Mouse (Mus musculus): ENCODE measurements at regions not wholly inside any gene's neighbourhood (a gene's known extent, or its start where the extent isn't known, plus 50 kb on each side); places are given as distances from the start of the nearest gene placed in this dataset.
A peak's percentile ranks its signal among the peaks of the same experiment; 100 is the strongest.

DNA sequence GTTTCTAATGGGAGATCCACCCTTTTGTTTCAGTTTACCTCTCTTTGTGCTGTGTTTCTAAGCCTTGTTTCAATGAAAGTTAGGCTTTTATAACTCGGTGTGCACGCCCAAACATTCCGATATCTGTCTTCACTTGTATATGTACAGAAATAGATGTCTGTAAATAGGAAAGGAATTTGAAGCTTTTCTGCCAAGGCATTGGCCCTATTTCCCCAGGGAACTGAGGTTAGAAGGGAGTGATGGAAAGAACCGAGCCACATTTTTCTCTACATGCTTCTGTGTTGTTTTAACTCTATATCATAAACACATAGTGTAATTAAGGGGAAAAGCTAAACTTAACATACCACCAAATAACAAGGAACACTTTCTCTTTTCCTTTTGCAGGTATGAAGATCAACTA is 653.8 kb upstream of the 4930452B06Rik start:
- Histone ChIP-seq H3K9ac (ENCODE audit: low read depth, low read length, severe bottlenecking) (no peak overlapping the region), H3K4me2 (replicated peaks; ENCODE audit: low read depth, low read length, severe bottlenecking) (no peak overlapping the region), H3K27me3 (ENCODE audit: control insufficient read depth, insufficient read depth, low read length) (no peaks in the 10 kb centered on the region), H3K4me1 (ENCODE audit: control insufficient read depth, insufficient read depth, low read length) (no peaks in the 10 kb centered on the region), H3K4me3 (replicated peaks; ENCODE audit: low read length) (no peak overlapping the region), H3K27ac (replicated peaks; ENCODE audit: low read depth, low read length) (no peak overlapping the region), H3K36me3 (ENCODE audit: control insufficient read depth, insufficient read depth, low read length) (no peaks in the 10 kb centered on the region), H3K9me3 (ENCODE audit: control insufficient read depth, low read length) (no peaks in the 10 kb centered on the region)
- no peak for ATAC-seq (ENCODE audit: low FRiP score, low read depth)
- DNase-seq (ENCODE audit: low spot score): peak; percentile 50
- 45% methylated on average over 4 of the region's 4 CpGs for WGBS
- no peak for TF ChIP-seq POLR2A (IDR thresholded peaks at IDR 0.05; ENCODE audit: borderline replicate concordance, extremely low read depth, insufficient read depth, insufficient read length)

DNA sequence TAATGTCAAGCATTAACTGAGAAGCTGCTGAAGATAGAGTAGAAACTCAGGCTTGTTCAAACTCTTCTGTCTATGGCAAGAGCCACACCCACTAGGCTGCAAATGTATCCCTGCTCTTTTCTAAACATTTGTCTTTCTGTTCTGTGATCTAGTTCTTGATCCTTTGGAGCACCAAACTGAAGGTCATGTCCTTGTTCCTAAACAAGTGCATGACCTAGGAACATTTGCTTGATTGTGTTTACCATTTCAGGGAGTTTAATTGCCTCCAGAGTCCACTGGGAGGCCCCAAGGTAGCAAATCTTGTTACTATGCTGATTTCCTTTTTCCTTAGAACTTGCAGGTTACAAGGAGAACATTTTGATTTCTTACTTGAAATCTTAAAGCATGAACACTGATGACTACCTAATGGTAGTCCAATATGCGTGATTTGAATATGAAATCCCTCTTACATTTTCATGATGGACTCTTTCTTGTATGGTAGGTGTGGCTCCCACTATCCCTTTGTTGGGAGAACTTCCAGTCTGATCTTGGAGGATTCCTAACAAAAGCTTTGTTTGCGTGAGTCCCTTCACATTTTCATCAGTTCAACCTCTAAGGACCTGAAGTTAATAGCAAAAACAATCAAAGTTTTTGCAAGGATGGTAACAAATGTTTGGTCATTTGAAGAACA is 652.9 kb upstream of the 4930452B06Rik start:
- Histone ChIP-seq H3K9me3 (ENCODE audit: control insufficient read depth, low read length) (no peaks in the 10 kb centered on the region), H3K36me3 (ENCODE audit: control insufficient read depth, insufficient read depth, low read length) (no peaks in the 10 kb centered on the region), H3K4me1 (ENCODE audit: control insufficient read depth, insufficient read depth, low read length) (no peaks in the 10 kb centered on the region), H3K27ac (replicated peaks; ENCODE audit: low read depth, low read length) (no peak overlapping the region), H3K27me3 (ENCODE audit: control insufficient read depth, insufficient read depth, low read length) (no peaks in the 10 kb centered on the region), H3K4me3 (replicated peaks; ENCODE audit: low read length) (no peak overlapping the region), H3K9ac (ENCODE audit: low read depth, low read length, severe bottlenecking) (no peak overlapping the region), H3K4me2 (replicated peaks; ENCODE audit: low read depth, low read length, severe bottlenecking) (no peak overlapping the region)
- ATAC-seq (ENCODE audit: low FRiP score, low read depth): no peak
- 88% methylated on average over 2 of the region's 2 CpGs for WGBS
- no peak for DNase-seq (ENCODE audit: low spot score)
- no peak for TF ChIP-seq POLR2A (IDR thresholded peaks at IDR 0.05; ENCODE audit: borderline replicate concordance, extremely low read depth, insufficient read depth, insufficient read length)

DNA sequence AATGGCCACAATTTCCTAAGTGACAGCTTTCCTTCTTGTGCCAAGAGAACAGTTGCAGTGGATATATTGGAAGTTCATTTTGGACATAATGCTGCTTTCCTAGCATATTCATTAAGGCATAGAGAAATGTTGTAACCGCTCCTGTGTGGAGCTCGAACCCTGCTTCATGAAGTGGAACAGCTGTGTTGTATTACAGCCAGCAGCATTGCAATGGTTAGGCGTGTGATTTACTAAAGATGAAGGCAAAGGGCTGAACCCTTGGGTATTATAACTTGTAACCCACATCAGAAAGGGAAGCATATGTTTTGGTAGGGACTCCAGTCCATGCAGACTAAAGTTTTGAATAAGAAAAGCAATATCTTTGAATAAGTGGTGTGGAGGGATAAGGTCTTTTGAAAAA is 649.2 kb upstream of the 4930452B06Rik start:
- Histone ChIP-seq H3K4me3 (replicated peaks; ENCODE audit: low read length) (no peak overlapping the region), H3K4me2 (replicated peaks; ENCODE audit: low read depth, low read length, severe bottlenecking) (no peak overlapping the region), H3K9me3 (ENCODE audit: control insufficient read depth, low read length) (no peaks in the 10 kb centered on the region), H3K27me3 (ENCODE audit: control insufficient read depth, insufficient read depth, low read length) (no peaks in the 10 kb centered on the region), H3K27ac (replicated peaks; ENCODE audit: low read depth, low read length) (no peak overlapping the region), H3K36me3 (ENCODE audit: control insufficient read depth, insufficient read depth, low read length) (no peaks in the 10 kb centered on the region), H3K9ac (ENCODE audit: low read depth, low read length, severe bottlenecking) (no peak overlapping the region), H3K4me1 (ENCODE audit: control insufficient read depth, insufficient read depth, low read length) (no peaks in the 10 kb centered on the region)
- 41% methylated on average over 3 of the region's 3 CpGs for WGBS
- ATAC-seq (ENCODE audit: low FRiP score, low read depth) (no peak), DNase-seq (ENCODE audit: low spot score) (peak; percentile 7)
- TF ChIP-seq POLR2A (IDR thresholded peaks at IDR 0.05; ENCODE audit: borderline replicate concordance, extremely low read depth, insufficient read depth, insufficient read length): no peak

DNA sequence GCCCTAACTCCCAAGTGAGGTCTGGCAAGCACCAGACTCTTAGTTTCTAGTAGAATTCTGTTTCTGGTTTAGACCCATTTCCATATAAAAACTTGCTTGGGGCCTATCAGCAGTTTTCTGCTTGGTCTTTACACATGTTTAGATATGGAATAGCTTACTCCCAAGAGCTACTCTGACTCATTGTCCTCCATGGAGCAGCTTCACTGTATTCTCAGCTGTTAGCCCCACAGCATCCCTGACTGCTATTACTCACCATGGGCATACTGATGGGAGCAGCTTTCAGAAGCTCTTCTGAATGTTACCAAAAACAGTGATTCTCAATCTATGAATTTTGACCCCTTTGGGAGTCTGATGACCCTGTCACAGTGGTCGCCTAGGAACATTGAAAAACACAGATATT is 630.1 kb upstream of the 4930452B06Rik start:
- H3K4me3 ChIP-seq (replicated peaks; ENCODE audit: low read length): no peak overlapping the region
- ATAC-seq (ENCODE audit: low FRiP score, low read depth): no peak
- H3K9ac ChIP-seq (ENCODE audit: low read depth, low read length, severe bottlenecking): no peak overlapping the region
- no peaks in the 10 kb centered on the region for H3K36me3 ChIP-seq (ENCODE audit: control insufficient read depth, insufficient read depth, low read length)
- DNase-seq (ENCODE audit: low spot score): no peak
- H3K9me3 ChIP-seq (ENCODE audit: control insufficient read depth, low read length): peaks cover 3% of the 10 kb centered on the region; the same call in 1 of the 2 replicates
- TF ChIP-seq POLR2A (IDR thresholded peaks at IDR 0.05; ENCODE audit: borderline replicate concordance, extremely low read depth, insufficient read depth, insufficient read length): no peak
- H3K4me1 ChIP-seq (ENCODE audit: control insufficient read depth, insufficient read depth, low read length): no peaks in the 10 kb centered on the region
- no peak overlapping the region for H3K4me2 ChIP-seq (replicated peaks; ENCODE audit: low read depth, low read length, severe bottlenecking)
- WGBS: 83% methylated on average over 1 of the region's 1 CpGs
- H3K27ac ChIP-seq (replicated peaks; ENCODE audit: low read depth, low read length): no peak overlapping the region
- no peaks in the 10 kb centered on the region for H3K27me3 ChIP-seq (ENCODE audit: control insufficient read depth, insufficient read depth, low read length)

DNA sequence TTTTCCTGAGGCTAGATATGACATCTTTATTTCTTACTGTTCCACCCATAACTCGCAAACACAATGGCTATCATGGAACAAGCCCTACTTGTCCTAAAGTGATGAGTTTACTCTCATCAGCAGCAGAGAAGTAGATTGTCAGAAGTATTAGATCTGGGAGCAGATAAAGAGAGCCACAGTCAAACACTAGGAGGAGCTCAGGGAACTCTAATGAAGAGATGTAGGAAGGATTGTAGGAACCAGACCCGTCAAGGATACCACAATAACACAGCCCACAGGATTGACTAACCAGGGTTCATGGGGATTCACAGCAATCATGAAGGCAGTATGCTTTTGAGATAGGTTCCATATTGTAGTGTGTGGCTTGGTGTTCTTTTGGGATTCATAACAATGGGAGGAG is 628.5 kb upstream of the 4930452B06Rik start:
- H3K27me3 ChIP-seq (ENCODE audit: control insufficient read depth, insufficient read depth, low read length): no peaks in the 10 kb centered on the region
- TF ChIP-seq POLR2A (IDR thresholded peaks at IDR 0.05; ENCODE audit: borderline replicate concordance, extremely low read depth, insufficient read depth, insufficient read length): no peak
- WGBS: 67% methylated on average over 2 of the region's 2 CpGs
- H3K9ac ChIP-seq (ENCODE audit: low read depth, low read length, severe bottlenecking): no peak overlapping the region
- no peak overlapping the region for H3K4me3 ChIP-seq (replicated peaks; ENCODE audit: low read length)
- DNase-seq (ENCODE audit: low spot score): no peak
- no peak overlapping the region for H3K4me2 ChIP-seq (replicated peaks; ENCODE audit: low read depth, low read length, severe bottlenecking)
- no peak overlapping the region for H3K27ac ChIP-seq (replicated peaks; ENCODE audit: low read depth, low read length)
- no peak for ATAC-seq (ENCODE audit: low FRiP score, low read depth)
- H3K36me3 ChIP-seq (ENCODE audit: control insufficient read depth, insufficient read depth, low read length): no peaks in the 10 kb centered on the region
- H3K4me1 ChIP-seq (ENCODE audit: control insufficient read depth, insufficient read depth, low read length): no peaks in the 10 kb centered on the region
- no peaks in the 10 kb centered on the region for H3K9me3 ChIP-seq (ENCODE audit: control insufficient read depth, low read length)
